Mouse (Mus musculus) heart, adult 2 months (tissue): ENCODE data around the gene Rpl3. TPM values are rescaled to one million over a fixed set of nuclear protein-coding genes. Genes with fewer than 3 reads are reported as not detected.

ENCODE experiments used
- DNase-seq, 2 experiments: peaks; one replicate each; pipeline ENCODE4 v3.0.0; 2021
- H3K27ac ChIP-seq: fragments of 200-600 bp; 2 replicates; pipeline ENCODE4 v1.8.1; 2022
- H3K27me3 ChIP-seq: fragments of 200-500 bp; 2 replicates; pipeline ENCODE4 v1.6.1; 2012; ENCODE audit warnings: mild to moderate bottlenecking, low read length, inconsistent platforms, mixed read lengths; ENCODE audit not compliant: control insufficient read depth, insufficient read depth
- H3K36me3 ChIP-seq: fragments of 200-500 bp; 2 replicates; pipeline ENCODE4 v1.6.1; 2012; ENCODE audit warnings: low read length, inconsistent platforms; ENCODE audit not compliant: control insufficient read depth, insufficient read depth
- H3K4me1 ChIP-seq: fragments of 200-500 bp; 2 replicates; pipeline ENCODE4 v1.6.1; 2011; ENCODE audit warnings: low read length; ENCODE audit not compliant: control insufficient read depth, insufficient read depth
- H3K4me3 ChIP-seq: fragments of 200-600 bp; 2 replicates; pipeline ENCODE4 v1.8.1; 2022
- H3K79me2 ChIP-seq: fragments of 200-500 bp; replicated peaks from 2 replicates; pipeline ENCODE4 v1.6.1; 2012; ENCODE audit warnings: mild to moderate bottlenecking, inconsistent platforms, low read length, moderate library complexity, mixed read lengths; ENCODE audit not compliant: control insufficient read depth, insufficient read depth
- H3K9ac ChIP-seq: fragments of 200-500 bp; 2 replicates; pipeline ENCODE4 v1.6.1; 2012; ENCODE audit warnings: low read depth, mild to moderate bottlenecking, control low read depth, inconsistent platforms, low read length, mixed read lengths
- CTCF ChIP-seq: fragments of 200-600 bp; IDR thresholded peaks from 2 replicates; pipeline ENCODE4 v1.8.1; 2022; ENCODE audit warnings: antibody characterized with exemption, mild to moderate bottlenecking, moderate library complexity
- EP300 ChIP-seq: fragments of 200-500 bp; IDR thresholded peaks from 2 replicates; pipeline ENCODE4 v1.6.1; 2011; ENCODE audit warnings: low read depth, low read length, control low read depth; ENCODE audit not compliant: insufficient read depth
- POLR2A ChIP-seq: fragments of 200-500 bp; IDR thresholded peaks from 2 replicates; pipeline ENCODE4 v1.6.1; 2011; ENCODE audit warnings: mild to moderate bottlenecking, low read depth, low read length, control low read depth; ENCODE audit not compliant: insufficient read depth
- WGBS: fragments of 180-500 bp; shearing (Covaris S2); methylation state at CpG from one replicate; pipeline ENCODE4 v1.1.7; 2018; 5-methylcytosine and 5-hydroxymethylcytosine counted together
- intact Hi-C: fragments of 180-260 bp; cut with DNase I; formaldehyde crosslinking; loops from one replicate; pipeline ENCODE4 v1.15.1; 2025
- polyA plus RNA-seq: library from polyadenylated mRNA; depleted of rRNA; stranded (reverse); fragments of >200 nt; gene quantifications from 2 replicates; pipeline ENCODE4 v1.2.3, GENCODE M21; 2012
- total RNA-seq, 2 experiments: library from RNA; stranded (reverse); gene quantifications; 2 replicates each; pipeline ENCODE4 v1.2.3; 2021

The Rpl3 gene
- total and polyA plus RNA-seq, 3 experiments, result 137 to 201 (median 150) TPM

- TF ChIP-seq POLR2A (no peak), CTCF (no peak), EP300 (no peak)
- no peak for DNase-seq
- H3K4me3 ChIP-seq, result peak overlapping the region; percentile 62
- H3K9ac ChIP-seq, result peak overlapping the region; percentile 65
- 0 out of 2 replicates have a peak, but pooled peaks cover 3% of the 10 kb centered on the region for H3K27me3 ChIP-seq
- WGBS, result 3% methylated on average over 17 of the region's 17 CpGs
- H3K79me2 ChIP-seq, result no peaks in the 10 kb centered on the region; the same call in 1 of the 2 replicates
- no peaks in the 10 kb centered on the region for H3K36me3 ChIP-seq
- H3K4me1 ChIP-seq, result no peaks in the 10 kb centered on the region
- intact Hi-C loops, result loop anchor here (2.0 kb wide), 1 partner anchor 614 kb away; no protein-coding TSS in a partner anchor
- H3K27ac ChIP-seq, result peak overlapping the region; percentile 75
These were observed 937 bp downstream of the Rpl3 start for GRCm38 (mm10) chr15:80090741-80091120.

DNA sequence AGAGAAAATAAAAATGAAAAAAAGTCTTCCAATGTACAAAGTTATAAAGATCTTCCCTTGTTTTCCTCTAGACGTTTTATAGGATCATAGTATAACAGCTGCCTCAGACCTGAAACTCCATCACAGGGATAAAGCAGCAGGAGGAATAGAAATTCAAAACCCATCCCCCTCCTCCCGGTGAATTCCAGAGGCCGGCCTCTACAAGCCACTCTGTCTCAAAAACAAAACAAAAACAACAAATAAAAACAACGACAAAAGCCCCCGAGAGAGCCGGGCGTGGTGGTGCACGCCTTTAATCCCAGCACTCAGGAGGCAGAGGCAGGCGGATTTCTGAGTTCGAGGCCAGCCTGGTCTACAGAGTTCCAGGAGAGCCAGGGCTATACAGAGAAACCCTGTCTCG is 1.5 kb downstream of the Rpl3 start:
- H3K9ac ChIP-seq, result no peak overlapping the region
- H3K27me3 ChIP-seq, result 0 out of 2 replicates have a peak, but pooled peaks cover 3% of the 10 kb centered on the region
- DNase-seq, result no peak
- no peaks in the 10 kb centered on the region; the same call in 1 of the 2 replicates for H3K79me2 ChIP-seq
- WGBS, result 76% methylated on average over 11 of the region's 11 CpGs
- no peak overlapping the region; the same call in 1 of the 2 replicates for H3K27ac ChIP-seq
- H3K4me3 ChIP-seq, result no peak overlapping the region
- intact Hi-C loops, result loop anchor here (2.0 kb wide), 1 partner anchor 615 kb away; no protein-coding TSS in a partner anchor
- TF ChIP-seq EP300 (no peak), CTCF (no peak), POLR2A (no peak)
- no peaks in the 10 kb centered on the region for H3K4me1 ChIP-seq
- no peaks in the 10 kb centered on the region for H3K36me3 ChIP-seq

- no peaks in the 10 kb centered on the region for H3K4me1 ChIP-seq
- 29% methylated on average over 4 of the region's 4 CpGs for WGBS
- no peak overlapping the region for H3K27ac ChIP-seq
- H3K4me3 ChIP-seq, result no peak overlapping the region
- TF ChIP-seq POLR2A, result no peak
- TF ChIP-seq EP300, result peak; percentile 57; the same call in 1 of the 2 replicates
- peak; percentile 89 for TF ChIP-seq CTCF
- H3K9ac ChIP-seq, result no peak overlapping the region
- peak; percentile 87 to 88 for DNase-seq
- H3K27me3 ChIP-seq, result 0 out of 2 replicates have a peak, but pooled peaks cover 3% of the 10 kb centered on the region
- H3K79me2 ChIP-seq, result no peaks in the 10 kb centered on the region; the same call in 1 of the 2 replicates
- H3K36me3 ChIP-seq, result no peaks in the 10 kb centered on the region
- intact Hi-C loops, result loop anchor here (2.0 to 5.0 kb wide), 2 partner anchors 136 to 174 kb away; partner anchors contain the start of gene Rps19bp1
These were observed 3.0 kb downstream of the Rpl3 start for GRCm38 (mm10) chr15:80088637-80089036.

- DNase-seq, result no peak
- no peaks in the 10 kb centered on the region for H3K36me3 ChIP-seq
- H3K9ac ChIP-seq, result no peak overlapping the region
- H3K27ac ChIP-seq, result no peak overlapping the region
- H3K4me1 ChIP-seq, result no peaks in the 10 kb centered on the region; the same call in 1 of the 2 replicates
- H3K79me2 ChIP-seq, result no peaks in the 10 kb centered on the region; the same call in 1 of the 2 replicates
- no peak overlapping the region for H3K4me3 ChIP-seq
- intact Hi-C loops, result loop anchor here (2.0 to 5.0 kb wide), 2 partner anchors 137 to 175 kb away; partner anchors contain the start of gene Rps19bp1
- no peak for TF ChIP-seq POLR2A
- TF ChIP-seq CTCF, result no peak
- TF ChIP-seq EP300, result no peak
- 77% methylated on average over 9 of the region's 9 CpGs for WGBS
- 0 out of 2 replicates have a peak, but pooled peaks cover 3% of the 10 kb centered on the region for H3K27me3 ChIP-seq
These were observed 4.2 kb downstream of the Rpl3 start for GRCm38 (mm10) chr15:80087406-80088012.

- WGBS, result 1% methylated on average over 12 of the region's 12 CpGs
- H3K4me1 ChIP-seq, result peaks cover 10% of the 10 kb centered on the region
- H3K4me3 ChIP-seq, result peak overlapping the region; percentile 69
- H3K27ac ChIP-seq, result peak overlapping the region; percentile 82
- no peaks in the 10 kb centered on the region for H3K79me2 ChIP-seq
- H3K36me3 ChIP-seq, result peaks cover 23% of the 10 kb centered on the region
- no peak for DNase-seq
- H3K27me3 ChIP-seq, result no peaks in the 10 kb centered on the region
- peak overlapping the region; percentile 71 for H3K9ac ChIP-seq
- intact Hi-C loops, result loop anchor here (2.0 to 5.0 kb wide), 2 partner anchors 49 to 251 kb away; partner anchors contain the start of genes Cbx6, Npcd and Tab1
- TF ChIP-seq POLR2A, result no peak
- no peak for TF ChIP-seq EP300
- TF ChIP-seq CTCF, result no peak
These were observed 7.9 kb downstream of the Rpl3 start for GRCm38 (mm10) chr15:80083740-80084139.

- H3K79me2 ChIP-seq, result no peaks in the 10 kb centered on the region
These were observed 8.4 kb downstream of the Rpl3 start for GRCm38 (mm10) chr15:80083276-80083731.

More at GRCm38 (mm10) chr15:80083276-80083731, 8.4 kb downstream of the Rpl3 start:
- WGBS, result under 1% methylated on average over 30 of the region's 30 CpGs
- H3K9ac ChIP-seq, result peak overlapping the region; percentile 82
- H3K27me3 ChIP-seq, result no peaks in the 10 kb centered on the region
- intact Hi-C loops, result loop anchor here (2.0 to 5.0 kb wide), 2 partner anchors 49 to 251 kb away; partner anchors contain the start of genes Cbx6, Npcd and Tab1
- DNase-seq, result peak; percentile 97
- peaks cover 23% of the 10 kb centered on the region for H3K36me3 ChIP-seq
- peak overlapping the region; percentile 92 for H3K27ac ChIP-seq
- H3K4me3 ChIP-seq, result peak overlapping the region; percentile 69
- H3K4me1 ChIP-seq, result peaks cover 10% of the 10 kb centered on the region
- TF ChIP-seq EP300 (peak; percentile 95), POLR2A (peak; percentile 100), CTCF (peak; percentile 42)
